Mouse (Mus musculus) hematopoietic stem cell, adult 5-6 weeks (primary cell): ENCODE measurements around the gene Apoc4. TPM values are rescaled to one million over a fixed set of nuclear protein-coding genes. Genes with fewer than 3 reads are reported as not detected.

ENCODE experiments used
- total RNA-seq: library from RNA; stranded (forward); fragments of 172-1452, 232-1000 nt; gene quantifications from 2 replicates; pipeline ENCODE4 v1.2.3, GENCODE M21; 2017

Apoc4 gene
- total RNA-seq, 1 experiment from 2014 or later = not detected

Other genes starting within 250 kb of the Apoc4 start
- 6.4 and 11.8 TPM in 2 replicates for gene Mark4, start 222.7 kb downstream of the Apoc4 start, total RNA-seq
- 2.2 and 3.8 TPM in 2 replicates for gene Exoc3l2, start 218.1 kb downstream of the Apoc4 start, total RNA-seq
- gene Bloc1s3, start 173.1 kb downstream of the Apoc4 start, total RNA-seq = 1.4 and 2.1 TPM in 2 replicates
- 24.2 and 30.8 TPM in 2 replicates for gene Trappc6a, start 173.1 kb downstream of the Apoc4 start, total RNA-seq
- gene Nkpd1, start 163.6 kb downstream of the Apoc4 start, total RNA-seq = 0.44 TPM in 1 of 2 replicates, not detected in the other
- gene Ppp1r37, start 118.4 kb downstream of the Apoc4 start, total RNA-seq = 12.2 and 16.3 TPM in 2 replicates
- gene Zfp296, start 104.2 kb downstream of the Apoc4 start, total RNA-seq = 5.3 and 5.9 TPM in 2 replicates
- 35.4 and 44.9 TPM in 2 replicates for gene Gemin7, start 103.9 kb downstream of the Apoc4 start, total RNA-seq
- gene Clasrp, start 77.0 kb downstream of the Apoc4 start, total RNA-seq = 40.1 and 51.3 TPM in 2 replicates
- 8.7 and 12.4 TPM in 2 replicates for gene Relb, start 52.0 kb downstream of the Apoc4 start, total RNA-seq
- gene Clptm1, start 16.4 kb downstream of the Apoc4 start, total RNA-seq = 21.4 and 26.4 TPM in 2 replicates
- gene Apoc2, start 3.5 kb downstream of the Apoc4 start, total RNA-seq = 6.1 TPM in 1 of 2 replicates, not detected in the other
- not detected in 2 replicates for gene Gm44805, start 56 bp downstream of the Apoc4 start, total RNA-seq
- gene Apoc1, start 11.2 kb upstream of the Apoc4 start, total RNA-seq = not detected in 2 replicates
- gene Apoe, start 17.7 kb upstream of the Apoc4 start, total RNA-seq = 167 and 314 TPM in 2 replicates
- 24.6 and 29.0 TPM in 2 replicates for gene Tomm40, start 34.0 kb upstream of the Apoc4 start, total RNA-seq
- 2.0 and 3.8 TPM in 2 replicates for gene Nectin2, start 69.0 kb upstream of the Apoc4 start, total RNA-seq
- gene Bcam, start 89.5 kb upstream of the Apoc4 start, total RNA-seq = 2.3 and 4.2 TPM in 2 replicates
- not detected in 2 replicates for gene Cblc, start 115.3 kb upstream of the Apoc4 start, total RNA-seq
- gene Bcl3, start 141.3 kb upstream of the Apoc4 start, total RNA-seq = 3.0 and 5.3 TPM in 2 replicates
- gene Gm19345, start 170.5 kb upstream of the Apoc4 start, total RNA-seq = not detected in 2 replicates
- gene Ceacam16, start 179.8 kb upstream of the Apoc4 start, total RNA-seq = 0.10 and 0.38 TPM in 2 replicates
- gene Ceacam19, start 206.5 kb upstream of the Apoc4 start, total RNA-seq = not detected in 2 replicates
- gene Pvr, start 239.7 kb upstream of the Apoc4 start, total RNA-seq = 11.1 and 13.4 TPM in 2 replicates